Mouse (Mus musculus) ES-CJ7 (cell line): ENCODE measurements around the gene Cntfr.
A peak's percentile ranks its signal among the peaks of the same experiment; 100 is the strongest.
"Not testable (repeated sequence)": the region's sequence is repeated elsewhere in the genome, so short reads cannot be mapped to it uniquely, and the experiment has no call there.

ENCODE experiments used
- DNase-seq: peaks from one replicate; pipeline ENCODE4 v3.0.0; 2011; ENCODE audit warnings: low read depth, low spot score

Gene Cntfr

GRCm38 (mm10) chr4:41710229-41710628 is 13.3 kb upstream of the Cntfr start:
- peak; percentile 44 for DNase-seq

- DNase-seq = peak; percentile 59
Observed at GRCm38 (mm10) chr4:41708192-41708745, 11.4 kb upstream of the Cntfr start.

GRCm38 (mm10) chr4:41707011-41707535 is 10.2 kb upstream of the Cntfr start:
- peak; percentile 97 for DNase-seq

GRCm38 (mm10) chr4:41705922-41706754 is 9.2 kb upstream of the Cntfr start:
- DNase-seq = peak; percentile 52

GRCm38 (mm10) chr4:41704651-41705050 is 7.8 kb upstream of the Cntfr start:
- no peak for DNase-seq

GRCm38 (mm10) chr4:41702226-41702625 is 5.3 kb upstream of the Cntfr start:
- DNase-seq = not testable (repeated sequence)

GRCm38 (mm10) chr4:41700224-41700623 is 3.3 kb upstream of the Cntfr start:
- DNase-seq = not testable (repeated sequence)

- DNase-seq = not testable (repeated sequence)
Observed at GRCm38 (mm10) chr4:41699783-41700182, 2.9 kb upstream of the Cntfr start, which contains the start of gene Il11ra1. TSS of gene Il11ra1 (plus strand) at chr4:41699989.

- not testable (repeated sequence) for DNase-seq
Observed at GRCm38 (mm10) chr4:41698421-41699016, 1.6 kb upstream of the Cntfr start.

- DNase-seq = not testable (repeated sequence)
Observed at GRCm38 (mm10) chr4:41696452-41696851, 437 bp downstream of the Cntfr start.

- DNase-seq = not testable (repeated sequence)
Observed at GRCm38 (mm10) chr4:41695800-41696199, 1.1 kb downstream of the Cntfr start.

- DNase-seq = peak; percentile 64
Observed at GRCm38 (mm10) chr4:41693511-41693910, 3.4 kb downstream of the Cntfr start.

- DNase-seq = not testable (repeated sequence)
Observed at GRCm38 (mm10) chr4:41690014-41690413, 6.9 kb downstream of the Cntfr start.

GRCm38 (mm10) chr4:41688562-41688961 is 8.3 kb downstream of the Cntfr start:
- DNase-seq = not testable (repeated sequence)

GRCm38 (mm10) chr4:41685882-41686492 is 10.9 kb downstream of the Cntfr start:
- not testable (repeated sequence) for DNase-seq

- DNase-seq = not testable (repeated sequence)
Observed at GRCm38 (mm10) chr4:41684931-41685453, 11.9 kb downstream of the Cntfr start.

GRCm38 (mm10) chr4:41684131-41684930 is 12.6 kb downstream of the Cntfr start:
- DNase-seq = not testable (repeated sequence)

- not testable (repeated sequence) for DNase-seq
Observed at GRCm38 (mm10) chr4:41683303-41683702, 13.6 kb downstream of the Cntfr start.

- DNase-seq = no peak
Observed at GRCm38 (mm10) chr4:41682789-41683188, 14.1 kb downstream of the Cntfr start.

GRCm38 (mm10) chr4:41681947-41682346 is 14.9 kb downstream of the Cntfr start:
- DNase-seq = no peak

- no peak for DNase-seq
Observed at GRCm38 (mm10) chr4:41681176-41681575, 15.7 kb downstream of the Cntfr start.
